Mouse (Mus musculus) lung, adult 2 months (tissue): ENCODE results near the gene Sap25.

Experiments used
- CTCF ChIP-seq: fragments of 200-500 bp; IDR thresholded peaks from 2 replicates; pipeline ENCODE4 v1.5.1; 2011; ENCODE audit warnings: mild to moderate bottlenecking, low read length, control low read depth; ENCODE audit not compliant: insufficient read depth
- POLR2A ChIP-seq: fragments of 200-500 bp; IDR thresholded peaks from 2 replicates; pipeline ENCODE4 v1.6.1; 2011; ENCODE audit warnings: low read depth, mild to moderate bottlenecking, control low read depth, low read length, borderline replicate concordance; ENCODE audit errors: extremely low read depth

GRCm38 (mm10) chr5:137663057-137663456 is 21.9 kb downstream of the Sap25 start:
- TF ChIP-seq POLR2A (no peak), CTCF (no peak)
